Mouse (Mus musculus): ENCODE measurements at regions not wholly inside any gene's neighbourhood (a gene's known extent, or its start where the extent isn't known, plus 50 kb on each side); places are given as distances from the start of the nearest gene placed in this dataset.

GRCm38 (mm10) chr15:62500522-62500921, 1344.5 kb downstream of the Gsdmc2 start:
- H3K4me2 ChIP-seq (ENCODE audit: low read depth, low read length), result no peak overlapping the region
- no peak overlapping the region for H3K9ac ChIP-seq (ENCODE audit: low read length)
- H3K27ac ChIP-seq (ENCODE audit: low read length), result no peak overlapping the region
- WGBS, result 49% methylated on average over 2 of the region's 2 CpGs
- H3K36me3 ChIP-seq (ENCODE audit: control insufficient read depth, insufficient read depth, low read length), result no peaks in the 10 kb centered on the region
- H3K4me1 ChIP-seq (replicated peaks; ENCODE audit: control insufficient read depth, insufficient read depth, low read length), result 0 out of 2 replicates have a peak, but pooled peaks cover 2% of the 10 kb centered on the region
- no peak overlapping the region for H3K4me3 ChIP-seq (ENCODE audit: low read length)
- H3K9me3 ChIP-seq (ENCODE audit: control insufficient read depth, low read length), result no peaks in the 10 kb centered on the region
- no peaks in the 10 kb centered on the region for H3K27me3 ChIP-seq (ENCODE audit: control insufficient read depth, insufficient read depth, low read depth, low read length)
- no peak for ATAC-seq (ENCODE audit: low read depth)

DNA sequence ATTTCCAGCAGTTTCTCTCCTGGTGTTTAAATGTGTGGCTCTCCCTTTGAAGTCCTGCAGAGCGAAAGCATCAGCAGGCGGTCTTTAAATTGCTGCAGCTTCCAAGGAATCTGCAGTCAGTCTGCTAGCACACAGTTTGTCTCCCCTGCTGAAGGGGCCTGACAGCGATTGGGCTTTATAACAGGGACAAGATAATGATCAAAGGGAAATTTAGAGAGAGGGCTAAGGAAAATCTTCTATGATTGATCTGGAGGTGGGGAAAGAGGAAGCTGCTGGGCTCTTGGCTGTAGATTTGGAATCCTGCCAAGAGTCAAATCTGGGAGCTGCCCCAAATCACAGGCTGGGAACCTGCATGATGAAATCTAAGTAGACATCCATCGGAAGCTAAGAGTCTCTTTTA, 1348.8 kb downstream of the Gsdmc2 start:
- Histone ChIP-seq H3K27ac (ENCODE audit: low read length) (no peak overlapping the region), H3K4me2 (ENCODE audit: low read depth, low read length) (no peak overlapping the region), H3K27me3 (ENCODE audit: control insufficient read depth, insufficient read depth, low read depth, low read length) (no peaks in the 10 kb centered on the region), H3K4me1 (replicated peaks; ENCODE audit: control insufficient read depth, insufficient read depth, low read length) (0 out of 2 replicates have a peak, but pooled peaks cover 2% of the 10 kb centered on the region), H3K9ac (ENCODE audit: low read length) (no peak overlapping the region), H3K9me3 (ENCODE audit: control insufficient read depth, low read length) (no peaks in the 10 kb centered on the region), H3K36me3 (ENCODE audit: control insufficient read depth, insufficient read depth, low read length) (no peaks in the 10 kb centered on the region), H3K4me3 (ENCODE audit: low read length) (no peak overlapping the region)
- peak; percentile 81 for ATAC-seq (ENCODE audit: low read depth)
- 12% methylated on average over 4 of the region's 4 CpGs for WGBS

DNA sequence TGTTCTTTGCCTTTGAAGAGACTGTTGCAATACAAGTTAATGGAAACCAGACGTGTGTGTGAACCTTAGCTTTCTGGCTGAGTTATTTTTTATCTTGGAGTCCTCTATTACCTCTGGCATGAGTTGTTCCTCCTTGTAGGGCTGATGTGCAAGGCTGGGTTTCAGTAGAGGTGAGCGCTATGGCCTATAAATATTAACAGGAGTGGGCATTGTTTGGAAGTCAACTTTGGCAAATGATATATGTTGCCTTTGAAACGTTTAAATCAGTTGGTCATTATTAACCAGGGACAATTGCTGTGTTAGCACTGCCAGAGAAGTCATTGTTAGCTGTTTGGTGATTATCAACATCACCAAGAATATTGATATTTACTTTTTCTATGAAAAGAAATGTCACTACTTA, 1352.6 kb downstream of the Gsdmc2 start:
- H3K36me3 ChIP-seq (ENCODE audit: control insufficient read depth, insufficient read depth, low read length), result no peaks in the 10 kb centered on the region
- no peaks in the 10 kb centered on the region for H3K27me3 ChIP-seq (ENCODE audit: control insufficient read depth, insufficient read depth, low read depth, low read length)
- no peaks in the 10 kb centered on the region for H3K9me3 ChIP-seq (ENCODE audit: control insufficient read depth, low read length)
- no peak overlapping the region for H3K27ac ChIP-seq (ENCODE audit: low read length)
- no peak overlapping the region for H3K4me3 ChIP-seq (ENCODE audit: low read length)
- H3K9ac ChIP-seq (ENCODE audit: low read length), result no peak overlapping the region
- 0 out of 2 replicates have a peak, but pooled peaks cover 2% of the 10 kb centered on the region for H3K4me1 ChIP-seq (replicated peaks; ENCODE audit: control insufficient read depth, insufficient read depth, low read length)
- ATAC-seq (ENCODE audit: low read depth), result no peak
- H3K4me2 ChIP-seq (ENCODE audit: low read depth, low read length), result no peak overlapping the region
- WGBS, result 59% methylated on average over 3 of the region's 3 CpGs

DNA sequence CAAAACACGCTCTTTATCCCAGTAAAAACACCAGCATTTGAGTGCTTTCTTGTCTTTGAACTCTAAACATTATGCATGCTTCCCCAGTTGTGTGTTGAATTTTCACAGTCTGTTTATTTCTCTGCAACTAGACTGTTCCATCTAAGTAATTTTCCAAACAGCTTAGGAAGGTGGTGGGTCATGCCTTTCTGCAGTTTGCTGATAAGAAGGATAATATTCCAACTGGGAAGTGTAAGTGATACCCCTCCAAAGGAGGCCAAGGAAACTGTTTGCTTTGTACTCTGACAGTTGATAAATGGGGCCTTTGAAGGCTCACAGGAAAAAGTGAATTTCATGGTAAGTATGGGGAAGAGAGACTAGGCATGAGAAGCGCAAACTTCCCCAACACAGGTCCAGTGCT, 1354.4 kb downstream of the Gsdmc2 start:
- Histone ChIP-seq H3K4me2 (ENCODE audit: low read depth, low read length) (no peak overlapping the region), H3K9me3 (ENCODE audit: control insufficient read depth, low read length) (no peaks in the 10 kb centered on the region), H3K9ac (ENCODE audit: low read length) (no peak overlapping the region), H3K27me3 (ENCODE audit: control insufficient read depth, insufficient read depth, low read depth, low read length) (no peaks in the 10 kb centered on the region), H3K4me3 (ENCODE audit: low read length) (no peak overlapping the region), H3K36me3 (ENCODE audit: control insufficient read depth, insufficient read depth, low read length) (no peaks in the 10 kb centered on the region), H3K27ac (ENCODE audit: low read length) (no peak overlapping the region), H3K4me1 (replicated peaks; ENCODE audit: control insufficient read depth, insufficient read depth, low read length) (no peaks in the 10 kb centered on the region)
- no peak for ATAC-seq (ENCODE audit: low read depth)
- WGBS, result 31% methylated on average over 2 of the region's 2 CpGs

- 82% methylated on average over 6 of the region's 6 CpGs for WGBS
- H3K4me3 ChIP-seq (ENCODE audit: low read length), result no peak overlapping the region
Observed at GRCm38 (mm10) chr15:62486540-62486939, 1358.4 kb downstream of the Gsdmc2 start.

DNA sequence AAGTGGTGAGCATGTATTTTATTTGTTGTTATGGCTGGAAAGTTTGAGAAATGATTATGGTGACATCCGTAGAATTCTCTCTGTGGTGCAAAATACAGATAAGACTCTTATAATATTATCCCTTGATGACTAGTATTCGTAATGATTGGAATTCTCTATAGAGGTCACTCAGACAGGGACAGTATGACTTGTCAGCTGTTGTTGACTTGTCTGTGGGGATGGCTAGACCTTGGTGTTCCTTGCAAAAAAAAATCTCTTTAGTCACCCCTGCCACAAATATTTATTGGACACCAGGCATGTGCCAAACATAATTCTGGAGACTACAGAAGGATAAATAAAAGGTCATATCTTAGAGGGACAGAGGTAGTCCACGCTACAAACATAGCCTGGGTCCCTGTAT, 1360.6 kb downstream of the Gsdmc2 start:
- Histone ChIP-seq H3K27ac (ENCODE audit: low read length) (no peak overlapping the region), H3K9me3 (ENCODE audit: control insufficient read depth, low read length) (no peaks in the 10 kb centered on the region), H3K4me2 (ENCODE audit: low read depth, low read length) (no peak overlapping the region), H3K9ac (ENCODE audit: low read length) (no peak overlapping the region), H3K27me3 (ENCODE audit: control insufficient read depth, insufficient read depth, low read depth, low read length) (no peaks in the 10 kb centered on the region), H3K4me1 (replicated peaks; ENCODE audit: control insufficient read depth, insufficient read depth, low read length) (no peaks in the 10 kb centered on the region), H3K36me3 (ENCODE audit: control insufficient read depth, insufficient read depth, low read length) (no peaks in the 10 kb centered on the region), H3K4me3 (ENCODE audit: low read length) (no peak overlapping the region)
- 84% methylated on average over 3 of the region's 3 CpGs for WGBS
- no peak for ATAC-seq (ENCODE audit: low read depth)

More at GRCm38 (mm10) chr15:62486540-62486939, 1358.4 kb downstream of the Gsdmc2 start:
- no peaks in the 10 kb centered on the region for H3K27me3 ChIP-seq (ENCODE audit: control insufficient read depth, insufficient read depth, low read depth, low read length)
- no peak for ATAC-seq (ENCODE audit: low read depth)
- H3K9me3 ChIP-seq (ENCODE audit: control insufficient read depth, low read length), result no peaks in the 10 kb centered on the region
- H3K9ac ChIP-seq (ENCODE audit: low read length), result no peak overlapping the region
- no peak overlapping the region for H3K27ac ChIP-seq (ENCODE audit: low read length)
- H3K36me3 ChIP-seq (ENCODE audit: control insufficient read depth, insufficient read depth, low read length), result no peaks in the 10 kb centered on the region
- H3K4me2 ChIP-seq (ENCODE audit: low read depth, low read length), result no peak overlapping the region
- no peaks in the 10 kb centered on the region for H3K4me1 ChIP-seq (replicated peaks; ENCODE audit: control insufficient read depth, insufficient read depth, low read length)

DNA sequence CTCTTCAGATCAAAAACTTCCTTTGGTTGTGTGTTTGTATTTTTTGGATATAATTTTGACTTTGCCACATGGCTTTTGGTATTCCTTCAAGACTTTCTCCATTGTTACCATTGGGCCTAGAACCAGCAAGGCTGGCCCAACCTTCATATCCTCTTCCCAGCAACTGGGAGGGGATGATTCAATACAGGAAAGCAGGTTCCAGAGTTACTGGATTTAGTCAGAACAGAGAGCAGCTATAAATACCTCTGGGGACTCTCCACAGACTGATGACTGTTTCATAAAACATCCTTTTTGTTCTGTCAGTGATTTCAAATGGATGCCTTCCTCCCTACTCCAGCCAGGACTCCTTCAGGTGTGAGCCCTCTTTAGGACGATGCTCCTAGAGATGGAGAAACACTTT, 1361.4 kb downstream of the Gsdmc2 start:
- Histone ChIP-seq H3K27me3 (ENCODE audit: control insufficient read depth, insufficient read depth, low read depth, low read length) (no peaks in the 10 kb centered on the region), H3K4me3 (ENCODE audit: low read length) (no peak overlapping the region), H3K9me3 (ENCODE audit: control insufficient read depth, low read length) (no peaks in the 10 kb centered on the region), H3K36me3 (ENCODE audit: control insufficient read depth, insufficient read depth, low read length) (no peaks in the 10 kb centered on the region), H3K9ac (ENCODE audit: low read length) (no peak overlapping the region), H3K4me1 (replicated peaks; ENCODE audit: control insufficient read depth, insufficient read depth, low read length) (no peaks in the 10 kb centered on the region), H3K4me2 (ENCODE audit: low read depth, low read length) (no peak overlapping the region), H3K27ac (ENCODE audit: low read length) (no peak overlapping the region)
- ATAC-seq (ENCODE audit: low read depth), result no peak
- WGBS, result 63% methylated on average over 1 of the region's 1 CpGs

GRCm38 (mm10) chr15:62482357-62482756, 1362.6 kb downstream of the Gsdmc2 start:
- H3K4me2 ChIP-seq (ENCODE audit: low read depth, low read length), result no peak overlapping the region
- H3K36me3 ChIP-seq (ENCODE audit: control insufficient read depth, insufficient read depth, low read length), result no peaks in the 10 kb centered on the region
- H3K4me3 ChIP-seq (ENCODE audit: low read length), result no peak overlapping the region
- 81% methylated on average over 7 of the region's 7 CpGs for WGBS
- H3K27me3 ChIP-seq (ENCODE audit: control insufficient read depth, insufficient read depth, low read depth, low read length), result no peaks in the 10 kb centered on the region
- no peaks in the 10 kb centered on the region for H3K9me3 ChIP-seq (ENCODE audit: control insufficient read depth, low read length)
- no peak overlapping the region for H3K9ac ChIP-seq (ENCODE audit: low read length)
- no peak overlapping the region for H3K27ac ChIP-seq (ENCODE audit: low read length)
- H3K4me1 ChIP-seq (replicated peaks; ENCODE audit: control insufficient read depth, insufficient read depth, low read length), result no peaks in the 10 kb centered on the region
- no peak for ATAC-seq (ENCODE audit: low read depth)

- Histone ChIP-seq H3K4me3 (ENCODE audit: low read length) (no peak overlapping the region), H3K4me1 (replicated peaks; ENCODE audit: control insufficient read depth, insufficient read depth, low read length) (no peaks in the 10 kb centered on the region), H3K27ac (ENCODE audit: low read length) (no peak overlapping the region), H3K27me3 (ENCODE audit: control insufficient read depth, insufficient read depth, low read depth, low read length) (no peaks in the 10 kb centered on the region), H3K36me3 (ENCODE audit: control insufficient read depth, insufficient read depth, low read length) (no peaks in the 10 kb centered on the region), H3K9ac (ENCODE audit: low read length) (no peak overlapping the region), H3K4me2 (ENCODE audit: low read depth, low read length) (no peak overlapping the region), H3K9me3 (ENCODE audit: control insufficient read depth, low read length) (no peaks in the 10 kb centered on the region)
- WGBS, result 82% methylated on average over 2 of the region's 2 CpGs
- no peak for ATAC-seq (ENCODE audit: low read depth)
Observed at GRCm38 (mm10) chr15:62477779-62478178, 1367.2 kb downstream of the Gsdmc2 start.

GRCm38 (mm10) chr15:62476452-62476851, 1368.5 kb downstream of the Gsdmc2 start:
- H3K4me3 ChIP-seq (ENCODE audit: low read length), result no peak overlapping the region
- no peak overlapping the region for H3K27ac ChIP-seq (ENCODE audit: low read length)
- 66% methylated on average over 4 of the region's 4 CpGs for WGBS
- H3K9me3 ChIP-seq (ENCODE audit: control insufficient read depth, low read length), result no peaks in the 10 kb centered on the region
- H3K4me2 ChIP-seq (ENCODE audit: low read depth, low read length), result no peak overlapping the region
- H3K4me1 ChIP-seq (replicated peaks; ENCODE audit: control insufficient read depth, insufficient read depth, low read length), result no peaks in the 10 kb centered on the region
- no peak overlapping the region for H3K9ac ChIP-seq (ENCODE audit: low read length)
- ATAC-seq (ENCODE audit: low read depth), result no peak
- H3K27me3 ChIP-seq (ENCODE audit: control insufficient read depth, insufficient read depth, low read depth, low read length), result no peaks in the 10 kb centered on the region
- no peaks in the 10 kb centered on the region for H3K36me3 ChIP-seq (ENCODE audit: control insufficient read depth, insufficient read depth, low read length)

All from lung, embryonic 16.5 days (tissue).